Mouse (Mus musculus) liver, postnatal 0 days (tissue): ENCODE results near the gene Ppm1l.

Experiments
- CTCF ChIP-seq: sonication (generic); IDR thresholded peaks from 2 replicates; pipeline ENCODE4 v1.5.1; 2016; ENCODE audit warnings: antibody characterized with exemption, low read depth
- EP300 ChIP-seq: IDR thresholded peaks from 2 replicates; pipeline ENCODE4 v1.6.1; 2016; ENCODE audit warnings: antibody characterized with exemption, low read depth, mild to moderate bottlenecking

- no peak for TF ChIP-seq CTCF
- TF ChIP-seq EP300, result no peak
These were observed 29.9 kb downstream of the Ppm1l start for GRCm38 (mm10) chr3:69346514-69346913.
